Mouse (Mus musculus) stomach, postnatal 0 days (tissue): ENCODE measurements at regions not wholly inside any gene's neighbourhood (a gene's known extent, or its start where the extent isn't known, plus 50 kb on each side); places are given as distances from the start of the nearest gene placed in this dataset.

ENCODE experiments used
- ATAC-seq: fragments of 200-750 bp; cut with Nextera tagmentation; 2 replicates; pipeline ENCODE4 v1.8.0; 2017; ENCODE audit not compliant: low FRiP score, low TSS enrichment
- DNase-seq: peaks from one replicate; pipeline ENCODE4 v3.0.0-alpha.2; 2016; ENCODE audit warnings: low spot score
- H3K27ac ChIP-seq: fragments of 300-500 bp; sonication (generic); replicated peaks from 2 replicates; pipeline ENCODE4 v1.5.1; 2014; ENCODE audit warnings: mild to moderate bottlenecking, control low read depth
- H3K27me3 ChIP-seq: fragments of 300-500 bp; sonication (generic); 2 replicates; pipeline ENCODE4 v1.6.1; 2014; ENCODE audit warnings: low read length; ENCODE audit not compliant: control insufficient read depth, insufficient read depth
- H3K36me3 ChIP-seq: fragments of 300-500 bp; sonication (generic); 2 replicates; pipeline ENCODE4 v1.6.1; 2014; ENCODE audit warnings: low read length, mixed read lengths; ENCODE audit not compliant: control insufficient read depth, insufficient read depth
- H3K4me1 ChIP-seq: fragments of 300-500 bp; sonication (generic); replicated peaks from 2 replicates; pipeline ENCODE4 v1.6.1; 2014; ENCODE audit warnings: antibody characterized with exemption; ENCODE audit not compliant: control insufficient read depth, insufficient read depth
- H3K4me2 ChIP-seq: fragments of 300-500 bp; sonication (generic); replicated peaks from 2 replicates; pipeline ENCODE4 v1.6.1; 2014; ENCODE audit warnings: low read depth, mild to moderate bottlenecking, control low read depth, moderate library complexity
- H3K4me3 ChIP-seq: fragments of 300-500 bp; sonication (generic); 2 replicates; pipeline ENCODE4 v1.5.1; 2014; ENCODE audit warnings: low read depth, low read length, control low read depth
- H3K9ac ChIP-seq: fragments of 300-500 bp; sonication (generic); 2 replicates; pipeline ENCODE4 v1.6.1; 2014; ENCODE audit warnings: mild to moderate bottlenecking, low read length, control low read depth, mixed read lengths
- H3K9me3 ChIP-seq: fragments of 300-500 bp; sonication (generic); 2 replicates; pipeline ENCODE4 v1.6.1; 2016; ENCODE audit warnings: low read length; ENCODE audit not compliant: control insufficient read depth
- CTCF ChIP-seq: IDR thresholded peaks from 2 replicates; pipeline ENCODE4 v1.5.1; 2016; ENCODE audit warnings: antibody characterized with exemption, low read depth, mild to moderate bottlenecking, moderate library complexity
- EP300 ChIP-seq: optimal IDR thresholded peaks from 2 replicates; pipeline ENCODE3; 2016; ENCODE audit warnings: antibody characterized with exemption
- WGBS: fragments of 180-500 bp; shearing (Covaris S2); extraction: QIAGEN DNeasy Blood & Tissue Kit; methylation state at CpG from one replicate; pipeline ENCODE4 v1.1.7; 2014; 5-methylcytosine and 5-hydroxymethylcytosine counted together

DNA sequence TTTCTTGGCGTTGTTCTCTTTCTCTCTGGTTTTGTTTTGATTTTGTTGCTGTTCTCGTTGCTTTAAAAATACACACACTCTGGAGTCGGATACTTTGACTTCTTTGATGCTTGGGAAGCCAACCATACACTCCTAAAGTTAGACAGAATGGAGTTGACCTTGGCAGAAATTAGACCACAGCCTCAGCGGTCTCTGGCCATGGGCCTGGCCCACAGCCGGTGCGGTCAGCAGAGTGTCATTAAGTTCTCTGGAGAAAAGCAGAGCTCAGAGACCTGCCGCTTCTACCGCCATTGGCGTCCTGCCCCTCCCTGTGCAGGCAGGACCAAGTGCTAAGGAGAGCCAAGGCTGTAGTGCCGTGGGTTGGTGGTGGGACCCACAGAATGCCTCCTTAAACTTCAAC is 212.6 kb upstream of the Tle3 start:
- ATAC-seq, result no peak
- no peak for DNase-seq
- H3K36me3 ChIP-seq, result no peaks in the 10 kb centered on the region
- H3K9me3 ChIP-seq, result no peaks in the 10 kb centered on the region
- H3K27me3 ChIP-seq, result no peaks in the 10 kb centered on the region
- H3K9ac ChIP-seq, result no peak overlapping the region
- 0 out of 2 replicates have a peak overlapping the region, but pooled peaks have one; percentile 24 for H3K27ac ChIP-seq
- TF ChIP-seq CTCF (no peak), EP300 (no peak)
- 0 out of 2 replicates have a peak, but pooled peaks cover 2% of the 10 kb centered on the region for H3K4me1 ChIP-seq
- H3K4me3 ChIP-seq, result no peak overlapping the region
- WGBS, result 64% methylated on average over 10 of the region's 10 CpGs
- no peak overlapping the region for H3K4me2 ChIP-seq

DNA sequence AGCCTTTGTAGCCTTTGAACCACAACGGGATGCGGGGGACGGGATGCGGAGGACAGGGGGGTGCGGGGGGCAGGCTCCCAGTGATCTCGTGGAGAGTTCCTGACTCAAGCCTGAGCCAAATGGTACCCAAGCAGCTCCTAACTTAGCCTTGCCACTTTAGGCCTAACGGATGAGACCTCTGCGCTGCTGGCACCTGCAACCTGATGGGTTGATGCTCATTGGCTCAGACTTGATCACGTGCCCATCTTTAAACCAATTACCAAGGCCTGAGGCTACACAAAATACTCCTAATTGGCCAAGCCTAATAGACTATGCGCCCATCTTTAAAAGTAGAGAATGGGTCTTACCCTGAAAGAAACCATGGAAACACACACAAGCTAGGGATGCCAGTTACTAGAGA is 209.3 kb upstream of the Tle3 start:
- DNase-seq (no peak), ATAC-seq (no peak)
- H3K9ac ChIP-seq, result no peak overlapping the region
- peaks cover 4% of the 10 kb centered on the region; the same call in 1 of the 2 replicates for H3K4me1 ChIP-seq
- no peaks in the 10 kb centered on the region for H3K36me3 ChIP-seq
- TF ChIP-seq EP300 (no peak), CTCF (no peak)
- no peak overlapping the region for H3K27ac ChIP-seq
- no peaks in the 10 kb centered on the region for H3K9me3 ChIP-seq
- no peak overlapping the region for H3K4me2 ChIP-seq
- H3K4me3 ChIP-seq, result no peak overlapping the region
- H3K27me3 ChIP-seq, result no peaks in the 10 kb centered on the region
- WGBS, result 88% methylated on average over 10 of the region's 10 CpGs

DNA sequence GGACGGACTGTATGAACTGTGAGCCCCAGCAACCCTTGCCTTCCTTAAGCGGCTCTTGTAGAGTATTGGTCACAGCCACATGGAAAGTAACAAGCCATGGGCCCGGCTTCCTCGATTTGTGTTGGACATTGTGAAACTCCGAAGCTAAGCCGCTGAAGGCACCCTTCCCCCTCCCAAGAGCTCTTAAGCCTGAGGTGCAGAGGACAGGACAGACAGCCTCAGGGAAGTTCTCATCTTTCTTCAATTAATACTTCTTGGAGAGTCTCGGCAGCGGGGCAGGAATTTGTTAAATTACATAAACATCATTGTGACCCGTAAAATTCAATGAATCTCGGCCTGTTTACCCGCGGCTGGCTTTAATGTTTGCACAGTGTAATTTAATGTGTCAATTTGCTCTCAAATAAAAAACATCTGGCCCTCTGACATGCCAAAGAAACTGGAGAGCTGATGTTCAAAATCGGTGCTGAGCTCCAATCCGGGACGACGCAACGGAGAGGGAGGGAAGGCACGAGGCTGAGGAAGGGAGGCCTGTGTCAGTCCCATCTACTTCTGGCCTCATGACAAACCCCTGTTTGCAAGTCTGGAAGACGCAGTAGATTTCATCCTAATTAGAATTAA is 208.4 kb upstream of the Tle3 start:
- Histone ChIP-seq H3K27me3 (no peaks in the 10 kb centered on the region), H3K36me3 (no peaks in the 10 kb centered on the region), H3K4me2 (no peak overlapping the region), H3K4me1 (peaks cover 4% of the 10 kb centered on the region; the same call in 1 of the 2 replicates), H3K9ac (no peak overlapping the region), H3K9me3 (no peaks in the 10 kb centered on the region), H3K27ac (peak overlapping the region; percentile 83), H3K4me3 (no peak overlapping the region)
- DNase-seq (no peak), ATAC-seq (peak; percentile 19; the same call in 1 of the 2 replicates)
- 38% methylated on average over 19 of the region's 19 CpGs for WGBS
- TF ChIP-seq CTCF, result no peak
- TF ChIP-seq EP300, result no peak

DNA sequence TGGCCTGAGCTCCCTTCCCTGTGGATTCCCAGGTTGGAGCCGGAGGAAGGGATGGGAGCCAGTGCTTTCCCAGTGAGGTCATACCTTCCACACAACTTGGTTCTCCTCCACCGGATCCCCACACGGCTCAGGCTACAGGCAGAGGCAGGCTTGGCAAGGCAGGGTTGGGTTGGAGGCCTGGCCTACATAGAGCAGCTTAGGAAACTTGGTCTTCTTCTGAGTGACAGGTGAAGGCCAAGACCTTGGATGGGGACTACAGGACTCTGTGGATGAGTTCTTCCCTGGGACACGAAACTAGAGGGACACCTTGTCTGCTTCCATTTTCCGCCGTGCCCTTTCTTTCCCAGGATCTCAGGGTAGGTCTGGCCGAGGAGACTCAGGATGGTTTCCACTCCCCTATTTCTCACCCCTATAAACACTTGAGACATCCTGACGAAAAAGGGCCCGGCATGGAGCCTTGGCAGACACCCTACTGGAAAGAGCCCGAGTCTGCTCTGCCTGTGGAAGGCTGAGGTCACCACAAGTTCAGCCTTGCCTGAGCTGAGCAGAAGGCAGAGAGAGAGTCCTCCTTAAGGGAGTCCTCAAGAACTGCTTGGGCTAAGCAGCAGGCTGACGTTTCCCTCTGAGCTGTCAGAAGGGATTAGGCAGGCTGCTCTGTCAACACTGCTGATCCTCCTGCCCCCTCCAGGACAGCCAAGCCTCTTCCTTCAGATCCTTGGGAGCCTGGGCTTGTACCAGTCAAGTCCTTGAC is 207.5 kb upstream of the Tle3 start:
- TF ChIP-seq EP300, result no peak
- TF ChIP-seq CTCF, result peak; percentile 43
- peak; percentile 32 for DNase-seq
- H3K9ac ChIP-seq, result no peak overlapping the region
- peak; percentile 74 for ATAC-seq
- H3K4me2 ChIP-seq, result 0 out of 2 replicates have a peak overlapping the region, but pooled peaks have one; percentile 3
- no peak overlapping the region for H3K4me3 ChIP-seq
- H3K4me1 ChIP-seq, result peaks cover 4% of the 10 kb centered on the region; the same call in 1 of the 2 replicates
- H3K9me3 ChIP-seq, result no peaks in the 10 kb centered on the region
- H3K36me3 ChIP-seq, result no peaks in the 10 kb centered on the region
- peak overlapping the region; percentile 83 for H3K27ac ChIP-seq
- WGBS, result 35% methylated on average over 11 of the region's 11 CpGs
- no peaks in the 10 kb centered on the region for H3K27me3 ChIP-seq

DNA sequence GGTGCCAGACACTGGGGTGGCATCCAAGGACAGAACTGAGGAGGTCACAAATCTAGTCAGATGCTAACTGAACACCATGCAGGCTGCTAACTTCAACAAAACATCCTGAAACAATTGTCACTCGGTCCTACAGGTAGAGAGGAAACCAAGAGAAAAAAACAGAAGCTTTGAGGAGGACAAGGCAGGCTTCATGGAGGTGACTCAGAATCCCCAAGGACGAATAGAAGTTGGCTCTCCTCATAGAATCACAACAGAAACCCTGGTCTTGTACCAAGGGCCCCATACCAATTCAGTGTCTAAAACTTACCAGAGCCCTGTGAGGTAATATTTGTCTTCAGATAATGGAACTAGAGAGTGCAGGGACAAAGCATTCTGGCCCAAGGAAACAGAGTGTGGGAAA is 206.1 kb upstream of the Tle3 start:
- H3K4me2 ChIP-seq, result no peak overlapping the region
- peaks cover 4% of the 10 kb centered on the region; the same call in 1 of the 2 replicates for H3K4me1 ChIP-seq
- no peaks in the 10 kb centered on the region for H3K36me3 ChIP-seq
- no peak for ATAC-seq
- no peak for DNase-seq
- TF ChIP-seq CTCF, result no peak
- TF ChIP-seq EP300, result no peak
- H3K27me3 ChIP-seq, result no peaks in the 10 kb centered on the region
- no peak overlapping the region for H3K4me3 ChIP-seq
- H3K9ac ChIP-seq, result no peak overlapping the region
- H3K9me3 ChIP-seq, result no peaks in the 10 kb centered on the region
- H3K27ac ChIP-seq, result peak overlapping the region; percentile 85
- 55% methylated on average over 2 of the region's 2 CpGs for WGBS
